Mouse (Mus musculus): ENCODE results near the gene Sox12. TPM values are rescaled to one million over a fixed set of nuclear protein-coding genes. Genes with fewer than 3 reads are reported as not detected.
"Not testable (repeated sequence)": the region's sequence is repeated elsewhere in the genome, so short reads cannot be mapped to it uniquely, and the experiment has no call there.

The Sox12 gene
- polyA plus RNA-seq, 1 experiment from 2014 or later = 19.4 TPM

GRCm38 (mm10) chr2:152360271-152360775 is 37.5 kb downstream of the Sox12 start:
- Histone ChIP-seq H3K36me3 (ENCODE audit: insufficient read depth) (no peaks in the 10 kb centered on the region), H3K27ac (ENCODE audit: low read depth) (peak overlapping the region; percentile 9), H3K4me2 (no peak overlapping the region), H3K4me1 (ENCODE audit: insufficient read depth) (0 out of 2 replicates have a peak, but pooled peaks cover 4% of the 10 kb centered on the region), H3K4me3 (ENCODE audit: low read depth, low read length) (no peak overlapping the region), H3K9ac (peak overlapping the region; percentile 13; the same call in 1 of the 2 replicates), H3K27me3 (ENCODE audit: insufficient read depth, low read length) (no peaks in the 10 kb centered on the region), H3K9me3 (ENCODE audit: low read depth, low read length) (no peaks in the 10 kb centered on the region)
- TF ChIP-seq CTCF (IDR thresholded peaks at IDR 0.05; ENCODE audit: low read depth) = no peak
- DNase-seq (peak; percentile 54), ATAC-seq (ENCODE audit: insufficient read depth) (no peak)
- WGBS = 26% methylated on average over 7 of the region's 7 CpGs

GRCm38 (mm10) chr2:152359616-152360015 is 38.2 kb downstream of the Sox12 start:
- no peak overlapping the region for H3K27ac ChIP-seq (ENCODE audit: low read depth)
- no peak overlapping the region for H3K9ac ChIP-seq
- no peak for ATAC-seq (ENCODE audit: insufficient read depth)
- 0 out of 2 replicates have a peak, but pooled peaks cover 4% of the 10 kb centered on the region for H3K4me1 ChIP-seq (ENCODE audit: insufficient read depth)
- no peak overlapping the region for H3K4me3 ChIP-seq (ENCODE audit: low read depth, low read length)
- no peak overlapping the region for H3K4me2 ChIP-seq
- WGBS = 39% methylated on average over 5 of the region's 5 CpGs
- H3K27me3 ChIP-seq (ENCODE audit: insufficient read depth, low read length) = no peaks in the 10 kb centered on the region
- TF ChIP-seq CTCF (IDR thresholded peaks at IDR 0.05; ENCODE audit: low read depth) = no peak
- DNase-seq = no peak
- H3K36me3 ChIP-seq (ENCODE audit: insufficient read depth) = no peaks in the 10 kb centered on the region
- no peaks in the 10 kb centered on the region for H3K9me3 ChIP-seq (ENCODE audit: low read depth, low read length)

GRCm38 (mm10) chr2:152358977-152359376 is 38.9 kb downstream of the Sox12 start:
- TF ChIP-seq CTCF (IDR thresholded peaks at IDR 0.05; ENCODE audit: low read depth) = peak; percentile 32
- not testable (repeated sequence) for H3K9ac ChIP-seq; H3K4me3 ChIP-seq (ENCODE audit: low read depth, low read length); H3K9me3 ChIP-seq (ENCODE audit: low read depth, low read length); H3K27me3 ChIP-seq (ENCODE audit: insufficient read depth, low read length); H3K4me2 ChIP-seq; DNase-seq; H3K36me3 ChIP-seq (ENCODE audit: insufficient read depth); H3K27ac ChIP-seq (ENCODE audit: low read depth); H3K4me1 ChIP-seq (ENCODE audit: insufficient read depth); ATAC-seq (ENCODE audit: insufficient read depth)
- WGBS = 82% methylated on average over 5 of the region's 5 CpGs

GRCm38 (mm10) chr2:152357254-152357653 is 40.6 kb downstream of the Sox12 start:
- no peaks in the 10 kb centered on the region for H3K9me3 ChIP-seq (ENCODE audit: low read depth, low read length)
- DNase-seq (no peak), ATAC-seq (ENCODE audit: insufficient read depth) (no peak)
- H3K4me2 ChIP-seq = no peak overlapping the region
- H3K27me3 ChIP-seq (ENCODE audit: insufficient read depth, low read length) = no peaks in the 10 kb centered on the region
- no peaks in the 10 kb centered on the region for H3K4me1 ChIP-seq (ENCODE audit: insufficient read depth)
- no peak overlapping the region for H3K27ac ChIP-seq (ENCODE audit: low read depth)
- WGBS = 77% methylated on average over 3 of the region's 3 CpGs
- H3K4me3 ChIP-seq (ENCODE audit: low read depth, low read length) = no peak overlapping the region
- no peak overlapping the region for H3K9ac ChIP-seq
- H3K36me3 ChIP-seq (ENCODE audit: insufficient read depth) = no peaks in the 10 kb centered on the region
- TF ChIP-seq CTCF (IDR thresholded peaks at IDR 0.05; ENCODE audit: low read depth) = no peak

GRCm38 (mm10) chr2:152349842-152350540 is 47.9 kb downstream of the Sox12 start:
- Histone ChIP-seq H3K27ac (ENCODE audit: low read depth) (no peak overlapping the region), H3K9ac (no peak overlapping the region), H3K4me3 (ENCODE audit: low read depth, low read length) (no peak overlapping the region), H3K36me3 (ENCODE audit: insufficient read depth) (no peaks in the 10 kb centered on the region), H3K4me2 (no peak overlapping the region), H3K27me3 (ENCODE audit: insufficient read depth, low read length) (no peaks in the 10 kb centered on the region), H3K9me3 (ENCODE audit: low read depth, low read length) (no peaks in the 10 kb centered on the region), H3K4me1 (ENCODE audit: insufficient read depth) (no peaks in the 10 kb centered on the region)
- WGBS = 81% methylated on average over 8 of the region's 8 CpGs
- ATAC-seq (ENCODE audit: insufficient read depth) (peak; percentile 59), DNase-seq (peak; percentile 79)
- no peak for TF ChIP-seq CTCF (IDR thresholded peaks at IDR 0.05; ENCODE audit: low read depth)

GRCm38 (mm10) chr2:152349205-152349604 is 48.7 kb downstream of the Sox12 start:
- H3K27ac ChIP-seq (ENCODE audit: low read depth) = no peak overlapping the region
- TF ChIP-seq CTCF (IDR thresholded peaks at IDR 0.05; ENCODE audit: low read depth) = no peak
- H3K27me3 ChIP-seq (ENCODE audit: insufficient read depth, low read length) = no peaks in the 10 kb centered on the region
- no peak overlapping the region for H3K4me3 ChIP-seq (ENCODE audit: low read depth, low read length)
- WGBS = 81% methylated on average over 6 of the region's 6 CpGs
- H3K9me3 ChIP-seq (ENCODE audit: low read depth, low read length) = no peaks in the 10 kb centered on the region
- H3K4me1 ChIP-seq (ENCODE audit: insufficient read depth) = no peaks in the 10 kb centered on the region
- DNase-seq (no peak), ATAC-seq (ENCODE audit: insufficient read depth) (no peak)
- no peak overlapping the region for H3K9ac ChIP-seq
- no peak overlapping the region for H3K4me2 ChIP-seq
- H3K36me3 ChIP-seq (ENCODE audit: insufficient read depth) = no peaks in the 10 kb centered on the region

- H3K9ac ChIP-seq = no peak overlapping the region
- no peak overlapping the region for H3K4me3 ChIP-seq (ENCODE audit: low read depth, low read length)
- H3K4me1 ChIP-seq (ENCODE audit: insufficient read depth) = no peaks in the 10 kb centered on the region
- H3K27ac ChIP-seq (ENCODE audit: low read depth) = no peak overlapping the region
- DNase-seq (no peak), ATAC-seq (ENCODE audit: insufficient read depth) (no peak)
- H3K36me3 ChIP-seq (ENCODE audit: insufficient read depth) = no peaks in the 10 kb centered on the region
- no peaks in the 10 kb centered on the region for H3K9me3 ChIP-seq (ENCODE audit: low read depth, low read length)
- no peak for TF ChIP-seq CTCF (IDR thresholded peaks at IDR 0.05; ENCODE audit: low read depth)
- no peak overlapping the region for H3K4me2 ChIP-seq
- H3K27me3 ChIP-seq (ENCODE audit: insufficient read depth, low read length) = no peaks in the 10 kb centered on the region
- WGBS = 81% methylated on average over 2 of the region's 2 CpGs
Observed at GRCm38 (mm10) chr2:152347722-152348121, 50.1 kb downstream of the Sox12 start.
